Mouse (Mus musculus) kidney, postnatal 10 days (tissue): Measurements from ENCODE around the gene Med20.
"Not testable (repeated sequence)": the region's sequence is repeated elsewhere in the genome, so short reads cannot be mapped to it uniquely, and the experiment has no call there.

Experiments
- DNase-seq: peaks from one replicate; pipeline ENCODE4 v3.0.0; 2021; ENCODE audit warnings: mixed read lengths

Gene Med20

DNA sequence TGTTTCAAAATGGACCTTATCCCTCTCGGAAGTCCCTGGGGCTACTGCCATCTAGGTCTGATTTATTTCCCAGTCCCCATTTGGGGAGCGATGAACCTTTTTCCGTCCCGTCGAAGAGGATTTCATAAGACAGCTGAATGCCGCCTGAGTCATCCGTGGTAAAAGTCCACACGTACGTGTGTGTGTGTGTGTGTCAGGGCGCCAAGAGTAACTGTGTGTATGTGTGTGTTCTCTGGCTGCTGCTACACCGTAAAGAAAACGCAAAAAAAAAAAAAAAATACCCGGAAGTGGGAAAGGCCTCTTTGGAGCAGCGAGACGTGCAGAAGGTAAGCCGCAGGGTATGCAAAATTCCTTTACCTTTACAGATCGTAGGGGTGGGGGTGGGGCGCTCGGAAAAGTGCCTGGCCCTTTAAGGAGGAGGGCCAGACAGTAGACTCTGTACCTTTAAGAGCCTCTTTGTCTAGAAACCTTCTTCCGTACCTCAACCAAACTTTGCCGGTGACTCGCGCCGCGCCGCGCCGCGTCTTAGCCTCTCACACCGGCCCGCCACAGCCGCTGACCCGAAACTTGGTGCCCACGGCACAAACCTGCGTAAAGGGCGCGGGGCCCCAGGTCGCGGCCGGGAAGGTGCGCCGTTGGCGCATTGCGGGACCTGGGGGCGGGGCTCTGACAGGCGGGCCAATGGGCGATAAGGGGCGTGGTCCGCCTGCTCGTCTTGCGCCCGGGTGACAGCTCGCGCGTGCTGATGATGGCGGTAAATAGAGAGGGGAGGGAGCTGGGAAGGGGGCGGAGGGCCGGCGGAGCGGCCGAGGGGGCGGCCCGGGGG lies 17.7 kb downstream of the Med20 start:
- peak; percentile 98 for DNase-seq

GRCm38 (mm10) chr17:47629717-47630677 lies 18.6 kb downstream of the Med20 start:
- no peak for DNase-seq

GRCm38 (mm10) chr17:47630678-47631065 lies 19.3 kb downstream of the Med20 start, which contains the start of gene Usp49:
TSS of gene Usp49 (plus strand) at chr17:47630690.
- DNase-seq = no peak

GRCm38 (mm10) chr17:47632181-47632840 lies 20.9 kb downstream of the Med20 start:
- DNase-seq = no peak

GRCm38 (mm10) chr17:47633999-47634770 lies 22.8 kb downstream of the Med20 start:
- DNase-seq = no peak

DNA sequence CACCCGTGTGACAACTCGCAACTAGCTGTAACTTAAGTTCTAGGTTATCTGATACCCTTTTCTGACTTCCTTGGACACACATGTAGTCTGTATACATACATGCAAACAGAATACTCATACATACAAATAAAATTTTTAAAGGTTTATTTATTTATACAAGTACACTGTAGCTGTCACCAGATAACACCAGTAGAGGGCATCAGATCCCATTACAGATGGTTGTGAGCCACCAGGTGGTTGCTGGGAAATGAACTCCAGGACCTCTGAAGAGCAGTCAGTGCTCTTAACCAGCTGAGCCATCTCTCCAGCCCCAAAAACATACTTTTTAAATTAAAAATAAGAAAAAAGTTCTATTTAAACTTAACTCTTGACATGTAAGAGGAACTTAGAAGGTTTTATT lies 31.6 kb downstream of the Med20 start:
- DNase-seq = no peak

- peak; percentile 82 for DNase-seq
These were observed 35.3 kb downstream of the Med20 start for GRCm38 (mm10) chr17:47646683-47647082.

GRCm38 (mm10) chr17:47648966-47649365 lies 37.6 kb downstream of the Med20 start:
- DNase-seq = no peak

DNA sequence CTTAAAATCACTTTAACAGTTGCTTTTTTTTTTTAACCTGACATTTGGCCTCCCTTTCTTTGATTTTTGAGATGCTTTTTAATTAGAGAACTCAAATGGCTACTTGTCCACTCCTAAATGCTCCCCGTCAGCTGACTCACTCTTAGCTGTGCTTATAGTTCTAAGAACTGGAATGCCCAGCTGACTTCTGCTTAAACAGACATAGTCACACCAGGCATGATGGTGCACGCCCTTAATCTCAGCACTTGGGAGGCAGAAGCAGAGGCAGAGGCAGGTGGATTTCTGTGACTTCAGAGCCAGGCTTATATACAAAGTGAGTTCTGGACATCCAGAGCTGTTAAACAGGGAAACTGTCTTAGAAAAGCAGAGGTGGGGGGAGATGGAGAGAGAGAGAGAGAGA lies 40.6 kb downstream of the Med20 start:
- no peak for DNase-seq

GRCm38 (mm10) chr17:47654346-47654745 lies 43.0 kb downstream of the Med20 start:
- DNase-seq = not testable (repeated sequence)

GRCm38 (mm10) chr17:47655697-47656096 lies 44.3 kb downstream of the Med20 start:
- DNase-seq = no peak

DNA sequence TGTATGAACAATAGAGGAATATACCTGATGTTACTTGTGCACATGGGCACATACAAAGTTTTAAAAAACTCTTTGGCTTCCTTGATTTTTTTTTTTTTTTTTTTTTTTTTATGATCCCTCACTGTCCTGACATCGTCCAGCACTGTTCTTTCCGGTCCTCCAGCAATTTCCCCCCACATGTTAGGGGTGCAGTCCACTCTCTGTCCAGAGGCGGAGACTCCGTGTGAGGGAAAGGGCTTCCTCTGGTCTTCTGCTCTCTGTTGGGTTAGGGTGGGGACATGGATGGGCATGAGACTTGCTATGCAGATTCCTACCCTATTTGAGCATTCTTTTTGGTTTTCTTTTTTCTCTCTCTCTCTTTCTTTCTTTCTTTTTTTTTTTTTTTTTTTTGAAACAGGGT lies 46.5 kb downstream of the Med20 start:
- DNase-seq = no peak

- DNase-seq = no peak
These were observed 47.4 kb downstream of the Med20 start for GRCm38 (mm10) chr17:47658741-47659243.

DNA sequence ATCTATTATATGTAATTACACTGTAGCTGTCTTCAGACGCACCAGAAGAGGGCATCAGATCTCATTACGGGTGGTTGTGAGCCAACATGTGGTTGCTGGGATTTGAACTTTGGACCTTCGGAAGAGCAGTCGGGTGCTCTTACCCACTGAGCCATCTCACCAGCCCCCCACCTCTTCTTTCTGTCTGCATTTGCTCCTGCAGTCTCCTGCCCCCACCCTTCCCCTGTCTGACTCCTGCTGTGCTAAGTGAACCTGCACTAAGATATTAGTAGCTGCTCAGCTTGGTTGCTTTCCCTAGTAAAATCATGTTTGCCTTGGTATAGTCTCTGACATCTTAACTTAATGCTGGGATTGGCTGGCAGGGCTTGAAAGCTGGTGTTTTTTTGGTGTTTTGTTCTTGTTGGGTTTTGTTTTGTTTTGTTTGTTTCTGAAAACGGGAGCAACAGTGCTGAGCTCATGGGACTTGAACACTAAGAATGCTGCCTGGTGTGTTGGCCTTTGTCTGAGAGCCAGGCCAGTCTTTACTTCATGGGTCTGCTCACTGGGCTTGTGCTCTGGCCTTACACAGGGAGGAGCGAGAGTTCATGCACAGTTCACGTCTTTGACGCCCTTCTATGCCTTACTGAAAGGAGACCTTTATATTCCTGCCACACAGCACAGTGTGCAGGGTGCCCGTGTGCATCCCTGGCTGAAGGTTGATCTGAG lies 51.8 kb downstream of the Med20 start:
- DNase-seq = no peak

- DNase-seq = no peak
These were observed 53.1 kb downstream of the Med20 start for GRCm38 (mm10) chr17:47664474-47664873.

DNA sequence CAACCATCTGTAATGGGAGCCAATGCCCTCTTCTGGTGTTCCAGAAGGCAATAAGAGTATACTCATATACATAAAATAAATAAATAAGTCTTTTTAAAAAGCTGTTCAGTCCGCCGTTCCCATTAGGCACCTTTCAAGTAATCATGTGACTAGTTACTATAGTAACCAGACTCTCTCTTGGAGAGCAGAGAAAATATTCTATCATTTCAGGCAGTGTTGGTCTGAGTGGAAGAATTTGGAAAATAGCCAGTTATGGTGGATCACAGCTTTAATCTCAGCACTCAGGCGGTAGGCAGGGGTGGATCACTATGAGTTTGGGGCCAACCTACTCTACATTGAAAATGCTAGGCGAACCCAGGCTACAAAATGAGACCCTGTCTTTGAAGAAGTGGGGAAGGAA lies 57.8 kb downstream of the Med20 start:
- DNase-seq = no peak

GRCm38 (mm10) chr17:47671988-47672310 lies 60.6 kb downstream of the Med20 start:
- DNase-seq = no peak

DNA sequence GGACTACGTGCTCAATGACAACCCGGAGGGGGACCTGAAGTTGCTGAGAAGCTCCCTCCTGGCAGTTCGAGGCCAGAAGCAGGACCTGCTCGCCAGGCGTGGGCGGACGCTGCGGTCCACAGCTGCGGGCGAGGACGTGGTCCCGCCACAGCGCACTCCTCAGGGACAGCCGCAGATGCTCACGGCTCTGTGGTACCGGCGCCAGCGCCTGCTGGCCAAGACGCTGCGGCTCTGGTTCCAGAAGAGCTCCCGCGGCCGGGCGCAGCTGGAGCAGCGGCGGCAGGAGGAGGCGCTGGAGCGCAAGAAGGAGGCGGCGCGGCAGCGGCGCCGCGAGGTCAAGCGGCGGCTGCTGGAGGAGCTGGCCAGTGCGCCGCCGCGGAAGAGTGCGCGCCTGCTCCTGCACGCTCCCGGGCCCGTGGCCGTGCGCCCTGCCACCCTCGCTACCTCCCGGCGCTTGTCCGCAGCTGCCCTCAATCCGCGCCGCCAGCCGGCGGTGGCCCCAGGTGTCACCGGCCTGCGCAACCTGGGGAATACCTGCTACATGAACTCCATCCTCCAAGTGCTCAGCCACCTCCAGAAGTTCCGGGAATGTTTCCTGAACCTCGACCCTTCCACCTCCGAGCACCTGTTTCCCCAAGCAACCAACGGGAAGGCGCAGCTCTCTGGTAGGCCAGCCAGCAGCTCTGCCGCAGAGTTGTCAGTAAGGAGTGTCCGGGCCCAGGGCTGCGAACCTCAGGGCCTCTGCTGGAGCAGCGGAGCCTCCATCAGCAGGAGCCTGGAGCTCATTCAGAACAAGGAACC lies 61.1 kb downstream of the Med20 start:
- DNase-seq = peak; percentile 85
